Mouse (Mus musculus) intestine, postnatal 0 days (tissue): ENCODE results near the gene Ddx31. TPM values are rescaled to one million over a fixed set of nuclear protein-coding genes. Genes with fewer than 3 reads are reported as not detected.

ENCODE experiments used
- ATAC-seq: fragments of 200-750 bp; cut with Nextera tagmentation; 2 replicates; pipeline ENCODE4 v1.8.0; 2017; ENCODE audit warnings: mild to moderate bottlenecking, moderate TSS enrichment, moderate library complexity
- H3K27ac ChIP-seq: fragments of 300-500 bp; sonication (generic); 2 replicates; pipeline ENCODE4 v1.5.1; 2014; ENCODE audit warnings: mild to moderate bottlenecking, low read depth, low read length, moderate library complexity
- H3K27me3 ChIP-seq: fragments of 300-500 bp; sonication (generic); replicated peaks from 2 replicates; pipeline ENCODE4 v1.6.1; 2014; ENCODE audit warnings: low read length, mixed read lengths; ENCODE audit not compliant: control insufficient read depth, insufficient read depth
- H3K36me3 ChIP-seq: fragments of 300-500 bp; sonication (generic); 2 replicates; pipeline ENCODE4 v1.6.1; 2014; ENCODE audit warnings: mild to moderate bottlenecking, moderate library complexity; ENCODE audit not compliant: control insufficient read depth, insufficient read depth
- H3K4me1 ChIP-seq: fragments of 300-500 bp; sonication (generic); replicated peaks from 2 replicates; pipeline ENCODE4 v1.6.1; 2014; ENCODE audit warnings: antibody characterized with exemption, low read length, mixed read lengths; ENCODE audit not compliant: control insufficient read depth, insufficient read depth
- H3K4me2 ChIP-seq: fragments of 300-500 bp; sonication (generic); replicated peaks from 2 replicates; pipeline ENCODE4 v1.6.1; 2014; ENCODE audit warnings: low read depth, mild to moderate bottlenecking, moderate library complexity
- H3K4me3 ChIP-seq: fragments of 300-500 bp; sonication (generic); 2 replicates; pipeline ENCODE4 v1.5.1; 2014; ENCODE audit warnings: low read depth, low read length
- H3K9ac ChIP-seq: fragments of 300-500 bp; sonication (generic); 2 replicates; pipeline ENCODE4 v1.6.1; 2014; ENCODE audit warnings: mild to moderate bottlenecking, low read depth, low read length
- H3K9me3 ChIP-seq: fragments of 300-500 bp; sonication (generic); 2 replicates; pipeline ENCODE4 v1.6.1; 2016; ENCODE audit warnings: mixed run types; ENCODE audit not compliant: control insufficient read depth
- CTCF ChIP-seq: sonication (generic); IDR thresholded peaks from 2 replicates; pipeline ENCODE4 v1.5.1; 2016; ENCODE audit warnings: low read depth, mild to moderate bottlenecking, control low read depth, antibody characterized with exemption, moderate library complexity
- WGBS: fragments of 180-500 bp; shearing (Covaris S2); extraction: QIAGEN DNeasy Blood & Tissue Kit; methylation state at CpG from one replicate; pipeline ENCODE4 v1.1.7; 2014; 5-methylcytosine and 5-hydroxymethylcytosine counted together
- polyA plus RNA-seq: library from polyadenylated mRNA; unstranded; fragments of >200 nt; fragmentation: Nextera tagmentation; extraction: Ambion mirVana; gene quantifications from 2 replicates; pipeline ENCODE4 v1.2.1, GENCODE M21; 2015

Ddx31 gene
- polyA plus RNA-seq, 1 experiment from 2014 or later, result 3.0 TPM

DNA sequence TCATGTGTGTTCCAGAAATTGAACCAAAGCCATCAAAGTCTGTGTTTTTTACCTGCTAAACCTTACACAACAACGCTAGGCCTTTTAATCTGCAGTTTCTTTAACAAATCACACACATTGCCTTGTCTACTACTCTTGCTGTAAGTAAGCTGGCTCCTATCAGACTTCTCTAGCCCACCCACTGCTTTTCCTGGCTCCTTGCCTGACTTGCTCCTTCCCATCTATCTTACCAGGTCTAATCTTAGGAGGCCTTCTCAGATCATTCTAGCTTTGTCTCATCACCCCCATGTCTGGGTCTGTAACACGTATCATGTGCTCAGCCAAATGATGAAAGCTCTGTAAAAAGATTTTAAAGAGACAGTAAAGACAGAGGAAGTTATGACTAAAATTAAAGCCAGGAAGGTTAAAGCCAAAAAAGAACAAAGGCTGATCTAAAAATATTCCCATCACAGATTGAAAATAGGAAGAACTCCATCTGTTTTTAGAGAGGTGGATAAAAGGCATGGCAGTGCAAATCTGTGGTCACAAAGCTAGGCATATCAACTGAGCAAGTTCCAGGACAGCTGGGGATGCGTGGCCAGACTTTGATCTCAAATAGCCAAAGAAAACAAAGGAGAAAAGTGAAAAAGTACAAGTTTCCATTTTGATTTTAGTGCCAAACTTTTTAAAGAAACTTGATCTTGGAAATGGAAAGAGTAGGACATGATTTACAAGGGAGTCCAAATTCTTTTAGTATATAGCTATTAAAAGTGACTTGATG, 3.8 kb upstream of the Ddx31 start:
- TF ChIP-seq CTCF, result no peak
- H3K27ac ChIP-seq, result no peak overlapping the region
- no peak overlapping the region for H3K4me2 ChIP-seq
- H3K4me3 ChIP-seq, result no peak overlapping the region
- no peak for ATAC-seq
- no peaks in the 10 kb centered on the region for H3K9me3 ChIP-seq
- peaks cover 26% of the 10 kb centered on the region for H3K36me3 ChIP-seq
- 79% methylated on average over 3 of the region's 3 CpGs for whole genome bisulfite sequencing
- H3K27me3 ChIP-seq, result no peaks in the 10 kb centered on the region
- 0 out of 2 replicates have a peak, but pooled peaks cover 1% of the 10 kb centered on the region for H3K4me1 ChIP-seq
- H3K9ac ChIP-seq, result no peak overlapping the region

GRCm38 (mm10) chr2:28839501-28840221, 545 bp upstream of the Ddx31 start:
- H3K4me3 ChIP-seq, result peak overlapping the region; percentile 96
- no peak; the same call in 1 of the 2 replicates for ATAC-seq
- H3K4me1 ChIP-seq, result 0 out of 2 replicates have a peak, but pooled peaks cover 5% of the 10 kb centered on the region
- H3K9ac ChIP-seq, result peak overlapping the region; percentile 84
- H3K4me2 ChIP-seq, result peak overlapping the region; percentile 95
- H3K27me3 ChIP-seq, result no peaks in the 10 kb centered on the region
- H3K9me3 ChIP-seq, result no peaks in the 10 kb centered on the region
- under 1% methylated on average over 52 of the region's 53 CpGs for WGBS
- no peak for TF ChIP-seq CTCF
- H3K36me3 ChIP-seq, result peaks cover 12% of the 10 kb centered on the region
- peak overlapping the region; percentile 82 for H3K27ac ChIP-seq

DNA sequence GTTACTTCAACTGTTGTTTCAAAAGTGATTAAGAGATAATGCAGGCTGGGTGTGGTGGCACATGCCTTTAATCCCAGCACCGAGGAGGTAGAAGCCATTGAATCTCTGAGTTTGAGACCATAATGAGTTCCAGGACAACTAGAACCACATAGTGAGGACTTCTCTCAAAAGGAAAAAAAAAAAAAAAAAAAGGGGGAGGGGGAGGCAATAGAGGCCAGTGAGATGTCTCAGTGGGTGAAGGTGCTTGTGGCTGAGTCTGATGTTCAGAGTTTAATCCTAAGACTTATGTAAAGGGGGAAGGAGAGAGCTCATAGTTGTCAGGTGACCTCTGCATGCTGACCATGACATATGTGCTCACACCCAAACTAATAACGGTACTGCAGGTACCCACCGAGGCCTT, 1.8 kb downstream of the Ddx31 start:
- 45% methylated on average over 3 of the region's 3 CpGs for WGBS

GRCm38 (mm10) chr2:28848879-28849278, 8.7 kb downstream of the Ddx31 start:
- Histone ChIP-seq H3K4me2 (no peak overlapping the region), H3K36me3 (peaks cover 61% of the 10 kb centered on the region), H3K4me3 (no peak overlapping the region), H3K9ac (no peak overlapping the region), H3K27me3 (no peaks in the 10 kb centered on the region), H3K4me1 (no peaks in the 10 kb centered on the region), H3K27ac (no peak overlapping the region), H3K9me3 (no peaks in the 10 kb centered on the region)
- 66% methylated on average over 2 of the region's 2 CpGs for WGBS
- ATAC-seq, result no peak
- no peak for TF ChIP-seq CTCF

More for the DNA sequence above, 1.8 kb downstream of the Ddx31 start:
- H3K4me2 ChIP-seq, result no peak overlapping the region; the same call in 1 of the 2 replicates
- H3K9ac ChIP-seq, result no peak overlapping the region
- H3K27me3 ChIP-seq, result no peaks in the 10 kb centered on the region
- no peak for TF ChIP-seq CTCF
- peaks cover 23% of the 10 kb centered on the region for H3K36me3 ChIP-seq
- no peak for ATAC-seq
- no peak overlapping the region for H3K27ac ChIP-seq
- no peaks in the 10 kb centered on the region for H3K9me3 ChIP-seq
- H3K4me1 ChIP-seq, result 0 out of 2 replicates have a peak, but pooled peaks cover 5% of the 10 kb centered on the region
- no peak overlapping the region for H3K4me3 ChIP-seq

- H3K4me3 ChIP-seq, result no peak overlapping the region
- H3K9me3 ChIP-seq, result no peaks in the 10 kb centered on the region
- peaks cover 50% of the 10 kb centered on the region for H3K36me3 ChIP-seq
- TF ChIP-seq CTCF, result no peak
- H3K4me1 ChIP-seq, result no peaks in the 10 kb centered on the region
- no peak for ATAC-seq
- WGBS, result 63% methylated on average over 3 of the region's 3 CpGs
- no peak overlapping the region for H3K4me2 ChIP-seq
- H3K27ac ChIP-seq, result no peak overlapping the region
- H3K9ac ChIP-seq, result no peak overlapping the region
- H3K27me3 ChIP-seq, result no peaks in the 10 kb centered on the region
These were observed 12.4 kb downstream of the Ddx31 start for GRCm38 (mm10) chr2:28852594-28852993.

GRCm38 (mm10) chr2:28855773-28856172, 15.6 kb downstream of the Ddx31 start:
- 94% methylated on average over 2 of the region's 2 CpGs for WGBS

More at GRCm38 (mm10) chr2:28855773-28856172, 15.6 kb downstream of the Ddx31 start:
- Histone ChIP-seq H3K36me3 (peaks cover 44% of the 10 kb centered on the region; the same call in 1 of the 2 replicates), H3K4me2 (no peak overlapping the region), H3K4me1 (no peaks in the 10 kb centered on the region), H3K4me3 (no peak overlapping the region), H3K9me3 (no peaks in the 10 kb centered on the region), H3K27me3 (no peaks in the 10 kb centered on the region), H3K9ac (no peak overlapping the region), H3K27ac (no peak overlapping the region)
- no peak for ATAC-seq
- TF ChIP-seq CTCF, result peak; percentile 42
